Mouse (Mus musculus) liver, embryonic 13.5 days (tissue): ENCODE results near the gene Eva1a. TPM values are rescaled to one million over a fixed set of nuclear protein-coding genes. Genes with fewer than 3 reads are reported as not detected.

Source experiments
- ATAC-seq: fragments of 200-750 bp; cut with Nextera tagmentation; 2 replicates; pipeline ENCODE4 v1.8.0; 2017; ENCODE audit warnings: low read depth, mild to moderate bottlenecking, moderate number of reproducible peaks, moderate library complexity
- DNase-seq: peaks from one replicate; pipeline ENCODE4 v3.0.0; 2022
- H3K27ac ChIP-seq: fragments of 300-500 bp; sonication (generic); 2 replicates; pipeline ENCODE4 v1.5.1; 2015; ENCODE audit warnings: moderate library complexity, mild to moderate bottlenecking, inconsistent platforms
- H3K27me3 ChIP-seq: fragments of 300-500 bp; sonication (generic); 2 replicates; pipeline ENCODE4 v1.6.1; 2015; ENCODE audit warnings: mild to moderate bottlenecking, inconsistent platforms
- H3K36me3 ChIP-seq: fragments of 300-500 bp; sonication (generic); 2 replicates; pipeline ENCODE4 v1.6.1; 2015; ENCODE audit warnings: mild to moderate bottlenecking, inconsistent platforms
- H3K4me1 ChIP-seq: fragments of 300-500 bp; sonication (generic); replicated peaks from 2 replicates; pipeline ENCODE4 v1.6.1; 2015; ENCODE audit warnings: inconsistent platforms
- H3K4me2 ChIP-seq: fragments of 300-500 bp; sonication (generic); 2 replicates; pipeline ENCODE4 v1.6.1; 2015; ENCODE audit warnings: inconsistent platforms, mild to moderate bottlenecking, moderate library complexity
- H3K4me3 ChIP-seq: fragments of 300-500 bp; sonication (generic); replicated peaks from 2 replicates; pipeline ENCODE4 v1.5.1; 2015; ENCODE audit warnings: mild to moderate bottlenecking, inconsistent platforms
- H3K9ac ChIP-seq: fragments of 300-500 bp; sonication (generic); 2 replicates; pipeline ENCODE4 v1.6.1; 2015; ENCODE audit warnings: mild to moderate bottlenecking, inconsistent platforms
- H3K9me3 ChIP-seq: fragments of 300-500 bp; sonication (generic); replicated peaks from 2 replicates; pipeline ENCODE4 v1.6.1; 2016; ENCODE audit warnings: inconsistent platforms
- whole genome bisulfite sequencing: fragments of 180-500 bp; shearing (Covaris S2); methylation state at CpG from one replicate; pipeline ENCODE4 v1.1.7; 2015; ENCODE audit not compliant: insufficient replicate concordance; 5-methylcytosine and 5-hydroxymethylcytosine counted together
- polyA plus RNA-seq: library from polyadenylated mRNA; unstranded; fragments of >200 nt; fragmentation: Nextera tagmentation; extraction: Ambion mirVana; gene quantifications from 2 replicates; pipeline ENCODE4 v1.2.1, GENCODE M21; 2015

Eva1a gene
- polyA plus RNA-seq, 1 experiment from 2014 or later: 5.1 TPM

DNA sequence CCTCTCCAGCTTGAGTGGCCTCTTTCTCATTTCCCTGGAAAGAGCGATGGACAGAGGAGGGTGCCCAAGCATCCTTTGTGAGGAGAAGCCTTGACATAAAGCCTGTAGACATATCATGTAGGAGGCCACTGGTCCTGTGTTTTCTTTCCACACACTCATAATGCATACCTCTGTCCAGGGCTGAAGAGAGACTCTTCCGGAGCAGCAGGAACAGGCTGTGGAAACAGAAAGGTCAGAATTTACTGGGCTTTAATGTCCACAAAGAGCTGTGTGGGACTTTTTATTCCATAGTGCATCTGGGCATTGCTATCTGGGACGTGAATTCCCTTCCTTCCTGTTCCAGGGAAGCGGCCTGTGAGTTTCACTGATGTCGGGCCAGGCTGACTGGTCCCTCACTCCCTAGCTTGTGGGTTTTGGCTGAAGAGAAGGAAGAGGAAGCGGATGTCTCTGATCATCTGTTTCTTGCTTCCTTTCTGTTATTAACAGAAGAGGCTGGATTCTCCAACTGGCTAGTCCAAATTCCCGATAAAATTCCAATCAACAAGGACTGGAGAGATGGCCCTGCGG lies 25.8 kb downstream of the Eva1a start:
- WGBS: 66% methylated on average over 8 of the region's 8 CpGs
- H3K27me3 ChIP-seq: no peaks in the 10 kb centered on the region
- no peak for DNase-seq
- H3K4me2 ChIP-seq: no peak overlapping the region
- H3K4me1 ChIP-seq: no peaks in the 10 kb centered on the region
- H3K4me3 ChIP-seq: no peak overlapping the region
- H3K9me3 ChIP-seq: no peaks in the 10 kb centered on the region
- no peak overlapping the region for H3K27ac ChIP-seq
- H3K9ac ChIP-seq: no peak overlapping the region
- no peaks in the 10 kb centered on the region; the same call in 1 of the 2 replicates for H3K36me3 ChIP-seq
- 0 out of 2 replicates have a peak, but pooled peaks have one; percentile 21 for ATAC-seq

DNA sequence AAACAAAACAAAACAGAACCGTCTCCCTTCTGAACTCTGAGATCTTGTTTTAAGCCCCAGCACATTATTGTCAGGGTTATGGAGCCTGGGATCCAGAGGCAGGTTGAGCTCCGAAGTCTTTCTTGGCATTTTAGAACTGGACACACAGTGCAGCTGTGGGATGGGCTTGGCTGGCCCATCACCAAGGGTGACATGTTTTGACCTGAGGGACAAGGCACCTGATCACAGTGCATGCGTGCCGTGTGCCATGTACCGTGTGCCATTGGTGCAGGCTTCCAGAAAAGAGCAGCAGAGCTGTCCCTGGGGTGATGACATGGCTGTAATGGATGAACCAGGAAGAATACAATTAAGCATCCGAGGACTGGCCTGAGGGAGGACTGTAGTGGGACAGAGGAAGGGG lies 29.6 kb downstream of the Eva1a start:
- Histone ChIP-seq H3K9me3 (no peaks in the 10 kb centered on the region), H3K9ac (no peak overlapping the region), H3K27me3 (no peaks in the 10 kb centered on the region), H3K4me3 (no peak overlapping the region), H3K36me3 (peaks cover 7% of the 10 kb centered on the region), H3K4me1 (no peaks in the 10 kb centered on the region), H3K27ac (no peak overlapping the region), H3K4me2 (no peak overlapping the region)
- no peak for DNase-seq
- WGBS: 71% methylated on average over 6 of the region's 6 CpGs
- ATAC-seq: no peak

DNA sequence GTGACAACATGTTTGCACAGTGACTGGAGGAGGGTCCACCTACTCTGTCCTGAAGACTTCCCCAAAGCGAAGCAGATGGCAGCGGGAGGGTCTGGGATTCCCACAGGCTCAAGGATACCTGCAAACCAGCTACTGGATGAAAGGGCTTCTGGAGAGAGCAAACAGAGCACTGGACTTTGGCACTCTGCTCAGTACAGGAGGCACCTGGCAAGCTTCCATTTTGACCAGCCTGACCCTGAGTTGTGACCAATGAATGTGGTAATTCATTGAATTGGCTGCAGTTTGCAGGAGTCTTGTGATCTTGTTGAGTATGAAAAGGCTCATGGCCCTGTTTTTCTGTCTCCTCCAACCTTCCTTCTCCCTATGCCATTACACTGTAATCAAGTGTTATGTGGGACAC lies 32.2 kb downstream of the Eva1a start:
- Histone ChIP-seq H3K27me3 (no peaks in the 10 kb centered on the region), H3K9me3 (no peaks in the 10 kb centered on the region), H3K4me1 (no peaks in the 10 kb centered on the region), H3K4me3 (no peak overlapping the region), H3K4me2 (no peak overlapping the region), H3K36me3 (peaks cover 7% of the 10 kb centered on the region), H3K27ac (no peak overlapping the region), H3K9ac (no peak overlapping the region)
- WGBS: 68% methylated on average over 2 of the region's 2 CpGs
- DNase-seq: no peak
- peak; percentile 89 for ATAC-seq

GRCm38 (mm10) chr6:82073567-82073966 lies 32.7 kb downstream of the Eva1a start:
- Histone ChIP-seq H3K9me3 (no peaks in the 10 kb centered on the region), H3K4me1 (no peaks in the 10 kb centered on the region), H3K27ac (no peak overlapping the region), H3K27me3 (no peaks in the 10 kb centered on the region), H3K4me2 (no peak overlapping the region), H3K9ac (no peak overlapping the region), H3K4me3 (no peak overlapping the region), H3K36me3 (peaks cover 7% of the 10 kb centered on the region)
- WGBS: 76% methylated on average over 3 of the region's 3 CpGs
- ATAC-seq (no peak), DNase-seq (no peak)

DNA sequence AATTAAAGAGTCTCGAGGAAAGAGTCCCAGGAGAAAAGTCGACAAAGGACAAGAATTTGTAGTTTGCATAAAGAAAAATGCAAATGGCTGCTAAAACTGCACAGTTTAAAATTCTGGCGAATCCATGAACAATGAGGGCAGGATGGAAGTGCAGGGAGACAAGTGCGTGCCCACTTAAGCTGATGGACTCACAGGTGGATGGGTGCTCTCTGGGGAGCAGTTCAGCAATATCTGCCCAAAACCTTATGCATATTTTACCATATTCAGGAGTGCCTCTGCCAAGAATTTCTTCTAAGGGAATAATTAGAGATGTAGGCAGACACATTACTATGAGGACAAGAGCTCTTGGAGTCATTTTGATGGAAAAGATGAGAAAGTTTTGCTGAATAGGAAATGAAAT lies 35.5 kb downstream of the Eva1a start:
- H3K9me3 ChIP-seq: no peaks in the 10 kb centered on the region
- H3K4me2 ChIP-seq: no peak overlapping the region
- ATAC-seq (no peak), DNase-seq (no peak)
- WGBS: 63% methylated on average over 4 of the region's 4 CpGs
- peaks cover 7% of the 10 kb centered on the region for H3K36me3 ChIP-seq
- no peaks in the 10 kb centered on the region for H3K4me1 ChIP-seq
- H3K4me3 ChIP-seq: no peak overlapping the region
- H3K9ac ChIP-seq: no peak overlapping the region
- no peaks in the 10 kb centered on the region for H3K27me3 ChIP-seq
- no peak overlapping the region for H3K27ac ChIP-seq

- Histone ChIP-seq H3K4me3 (no peak overlapping the region), H3K9ac (no peak overlapping the region), H3K9me3 (no peaks in the 10 kb centered on the region), H3K27me3 (no peaks in the 10 kb centered on the region), H3K27ac (no peak overlapping the region), H3K36me3 (peaks cover 7% of the 10 kb centered on the region), H3K4me1 (no peaks in the 10 kb centered on the region), H3K4me2 (no peak overlapping the region)
- DNase-seq (no peak), ATAC-seq (no peak)
- 76% methylated on average over 4 of the region's 4 CpGs for WGBS
Observed at GRCm38 (mm10) chr6:82078875-82079274, 38.0 kb downstream of the Eva1a start.

DNA sequence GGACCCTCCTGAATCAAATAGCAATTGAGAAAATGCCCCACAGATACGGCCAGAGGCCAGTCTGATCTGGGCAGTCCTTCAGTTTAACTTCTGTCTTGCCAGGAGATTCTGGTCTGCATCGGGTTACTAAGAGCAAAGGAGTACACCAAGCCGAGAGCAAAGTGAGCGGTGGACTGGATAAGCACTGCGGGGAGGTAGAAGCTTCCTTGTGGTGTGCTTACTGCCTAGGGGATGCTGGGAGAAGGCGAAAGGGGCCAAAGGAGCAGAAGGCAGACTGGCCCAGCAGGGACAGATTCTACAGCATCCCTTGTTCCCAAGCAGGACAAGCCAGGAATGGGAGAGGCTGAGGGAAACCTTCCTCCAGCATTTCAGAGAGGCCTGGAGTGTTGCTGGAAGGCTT lies 42.8 kb downstream of the Eva1a start:
- ATAC-seq (no peak), DNase-seq (no peak)
- Histone ChIP-seq H3K36me3 (no peaks in the 10 kb centered on the region), H3K9me3 (no peaks in the 10 kb centered on the region), H3K4me2 (no peak overlapping the region), H3K27me3 (no peaks in the 10 kb centered on the region), H3K4me1 (no peaks in the 10 kb centered on the region), H3K27ac (no peak overlapping the region; the same call in 1 of the 2 replicates), H3K4me3 (no peak overlapping the region), H3K9ac (no peak overlapping the region)
- 52% methylated on average over 6 of the region's 6 CpGs for WGBS

DNA sequence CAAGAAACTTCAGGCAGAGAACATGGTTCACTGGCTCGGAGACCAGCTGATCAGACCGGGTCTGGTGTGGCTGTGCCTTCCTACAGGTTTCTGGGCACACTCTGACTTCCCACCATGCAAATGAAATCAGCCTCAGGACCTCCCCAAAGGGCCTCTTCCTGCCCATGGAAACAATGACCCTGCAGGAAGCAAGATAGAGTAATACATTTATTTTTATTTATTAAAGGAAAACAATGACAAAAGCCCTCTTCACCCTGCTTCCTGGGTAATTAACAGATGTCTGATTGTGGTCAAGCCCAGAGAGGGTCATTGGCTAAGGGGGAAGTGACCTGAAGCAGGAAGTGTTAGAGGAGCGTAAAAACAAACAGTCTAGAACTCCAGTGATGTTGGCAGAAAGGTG lies 43.4 kb downstream of the Eva1a start:
- Histone ChIP-seq H3K27me3 (no peaks in the 10 kb centered on the region), H3K4me1 (no peaks in the 10 kb centered on the region), H3K9me3 (no peaks in the 10 kb centered on the region), H3K9ac (no peak overlapping the region), H3K27ac (no peak overlapping the region), H3K4me3 (no peak overlapping the region), H3K4me2 (no peak overlapping the region), H3K36me3 (no peaks in the 10 kb centered on the region)
- ATAC-seq (peak; percentile 51; the same call in 1 of the 2 replicates), DNase-seq (no peak)
- 21% methylated on average over 3 of the region's 3 CpGs for WGBS

GRCm38 (mm10) chr6:82085313-82085908 lies 44.6 kb downstream of the Eva1a start:
- Histone ChIP-seq H3K9ac (no peak overlapping the region), H3K27ac (0 out of 2 replicates have a peak overlapping the region, but pooled peaks have one; percentile 2), H3K36me3 (no peaks in the 10 kb centered on the region), H3K4me3 (no peak overlapping the region), H3K27me3 (no peaks in the 10 kb centered on the region), H3K4me2 (no peak overlapping the region), H3K4me1 (no peaks in the 10 kb centered on the region), H3K9me3 (no peaks in the 10 kb centered on the region)
- DNase-seq (no peak), ATAC-seq (no peak)
- 50% methylated on average over 8 of the region's 8 CpGs for WGBS

GRCm38 (mm10) chr6:82088133-82088532 lies 47.3 kb downstream of the Eva1a start:
- no peaks in the 10 kb centered on the region for H3K36me3 ChIP-seq
- 41% methylated on average over 4 of the region's 4 CpGs for WGBS
- DNase-seq (no peak), ATAC-seq (peak; percentile 63)
- no peak overlapping the region for H3K4me2 ChIP-seq
- H3K9ac ChIP-seq: no peak overlapping the region
- no peaks in the 10 kb centered on the region for H3K9me3 ChIP-seq
- no peaks in the 10 kb centered on the region for H3K27me3 ChIP-seq
- no peak overlapping the region for H3K27ac ChIP-seq
- no peak overlapping the region for H3K4me3 ChIP-seq
- peaks cover 4% of the 10 kb centered on the region; the same call in 1 of the 2 replicates for H3K4me1 ChIP-seq

DNA sequence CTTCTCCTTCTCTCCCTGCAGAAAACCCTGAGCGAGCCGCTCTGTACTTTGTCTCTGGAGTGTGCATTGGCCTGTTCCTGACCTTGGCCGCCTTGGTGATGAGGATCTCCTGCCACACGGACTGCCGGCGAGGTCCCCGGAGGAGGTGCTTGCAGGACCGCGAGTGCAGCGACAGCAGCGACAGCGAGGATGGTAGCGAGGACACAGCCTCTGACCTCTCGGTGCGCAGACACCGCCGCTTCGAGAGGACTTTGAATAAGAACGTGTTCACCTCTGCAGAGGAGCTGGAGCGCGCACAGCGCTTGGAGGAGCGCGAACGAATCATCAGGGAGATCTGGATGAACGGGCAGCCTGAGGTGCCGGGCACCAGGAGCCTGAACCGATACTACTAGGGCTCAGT lies 50.9 kb downstream of the Eva1a start:
- Histone ChIP-seq H3K9me3 (no peaks in the 10 kb centered on the region), H3K27me3 (no peaks in the 10 kb centered on the region), H3K27ac (no peak overlapping the region), H3K4me2 (peak overlapping the region; percentile 26; the same call in 1 of the 2 replicates), H3K4me1 (peaks cover 4% of the 10 kb centered on the region; the same call in 1 of the 2 replicates), H3K36me3 (no peaks in the 10 kb centered on the region), H3K9ac (no peak overlapping the region), H3K4me3 (no peak overlapping the region)
- 7% methylated on average over 28 of the region's 28 CpGs for WGBS
- DNase-seq (no peak), ATAC-seq (no peak; the same call in 1 of the 2 replicates)

- DNase-seq (no peak), ATAC-seq (no peak)
- Histone ChIP-seq H3K27ac (no peak overlapping the region), H3K36me3 (no peaks in the 10 kb centered on the region), H3K4me2 (no peak overlapping the region), H3K9ac (no peak overlapping the region), H3K4me3 (no peak overlapping the region), H3K4me1 (no peaks in the 10 kb centered on the region), H3K27me3 (no peaks in the 10 kb centered on the region), H3K9me3 (0 out of 2 replicates have a peak, but pooled peaks cover 2% of the 10 kb centered on the region)
- WGBS: 100% methylated on average over 1 of the region's 1 CpGs
Observed at GRCm38 (mm10) chr6:82097705-82098104, 56.9 kb downstream of the Eva1a start.
